Mouse (Mus musculus) brain, embryonic 14.5 days (tissue): ENCODE results near the gene Negr1.

ENCODE experiments used
- CTCF ChIP-seq: fragments of 200-500 bp; IDR thresholded peaks from 2 replicates; pipeline ENCODE4 v1.5.1; 2012; ENCODE audit warnings: inconsistent platforms, mild to moderate bottlenecking, moderate library complexity, borderline replicate concordance; ENCODE audit not compliant: insufficient read depth, insufficient read length; ENCODE audit errors: extremely low read depth
- POLR2A ChIP-seq: fragments of 200-500 bp; IDR thresholded peaks from 2 replicates; pipeline ENCODE4 v1.6.1; 2012; ENCODE audit warnings: mild to moderate bottlenecking, inconsistent platforms, borderline replicate concordance; ENCODE audit not compliant: poor library complexity, insufficient read depth, insufficient read length, severe bottlenecking; ENCODE audit errors: extremely low read depth

DNA sequence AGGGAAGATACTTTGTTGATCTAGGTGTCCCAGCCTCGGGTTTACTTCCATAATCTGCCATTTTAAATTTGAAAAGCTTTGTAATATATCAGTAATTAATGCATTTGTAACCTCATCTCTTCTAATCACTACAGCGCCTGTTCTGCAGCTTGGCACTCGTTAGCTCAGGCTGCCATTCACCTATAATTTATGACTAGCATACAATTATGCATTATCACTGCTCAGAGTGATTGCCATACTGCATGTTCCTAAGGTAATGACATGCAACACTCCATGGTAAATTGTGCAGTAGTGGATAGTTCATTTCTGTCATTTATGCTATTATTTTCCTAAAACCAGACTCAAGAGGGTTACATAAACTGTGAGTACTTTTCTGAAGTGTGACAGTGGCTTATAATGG is 272.3 kb downstream of the Negr1 start:
- TF ChIP-seq CTCF: no peak
- no peak for TF ChIP-seq POLR2A
